Mouse (Mus musculus) C2C12 (cell line): ENCODE data around the gene Mybbp1a. TPM values are rescaled to one million over a fixed set of nuclear protein-coding genes. Genes with fewer than 3 reads are reported as not detected.

ENCODE experiments used
- H3K27me3 ChIP-seq: one replicate; pipeline ENCODE4 v1.6.1; 2011; ENCODE audit not compliant: control insufficient read depth, insufficient read depth, insufficient read length
- H3K36me3 ChIP-seq: one replicate; pipeline ENCODE4 v1.6.1; 2011; ENCODE audit not compliant: control insufficient read depth, insufficient read depth
- H3K4me3 ChIP-seq: one replicate; pipeline ENCODE4 v1.5.1; 2011; ENCODE audit warnings: mild to moderate bottlenecking, control low read depth; ENCODE audit not compliant: poor library complexity, insufficient read depth, severe bottlenecking
- H3K79me2 ChIP-seq: one replicate; pipeline ENCODE4 v1.6.1; 2011; ENCODE audit not compliant: control insufficient read depth, insufficient read depth
- H3K79me3 ChIP-seq: one replicate; pipeline ENCODE4 v1.6.1; 2011; ENCODE audit warnings: low read depth, control low read depth
- H3ac ChIP-seq: one replicate; pipeline ENCODE3; 2011; ENCODE audit warnings: low read depth; ENCODE audit not compliant: control insufficient read depth, insufficient read length
- CEBPB ChIP-seq: IDR thresholded peaks from one replicate; pipeline ENCODE4 v1.6.1; 2011; ENCODE audit warnings: low read depth, mild to moderate bottlenecking, control low read depth, moderate library complexity
- CTCF ChIP-seq: IDR thresholded peaks from one replicate; pipeline ENCODE4 v1.5.1; 2011; ENCODE audit not compliant: control insufficient read depth, insufficient read depth, insufficient read length
- FOSL1 ChIP-seq: IDR thresholded peaks from one replicate; pipeline ENCODE4 v1.8.0; 2011; ENCODE audit warnings: mild to moderate bottlenecking, low read length; ENCODE audit not compliant: poor library complexity, insufficient read depth, severe bottlenecking
- MAX ChIP-seq: IDR thresholded peaks from one replicate; pipeline ENCODE4 v1.6.1; 2011; ENCODE audit warnings: mild to moderate bottlenecking, control low read depth
- MYOD1 ChIP-seq: IDR thresholded peaks from one replicate; pipeline ENCODE4 v1.6.1; 2011; ENCODE audit warnings: low read depth; ENCODE audit not compliant: control insufficient read depth, insufficient read length
- MYOG ChIP-seq: IDR thresholded peaks from one replicate; pipeline ENCODE4 v1.6.1; 2011; ENCODE audit not compliant: control insufficient read depth, insufficient read length; ENCODE audit errors: extremely low read depth
- USF1 ChIP-seq: IDR thresholded peaks from one replicate; pipeline ENCODE4 v1.6.1; 2011; ENCODE audit warnings: low read depth, mild to moderate bottlenecking, control low read depth, moderate library complexity
- polyA plus RNA-seq: library from polyadenylated mRNA; unstranded; fragments of >200 nt; fragmentation: generic; extraction: Trizol; gene quantifications from one replicate; pipeline ENCODE4 v1.2.1, GENCODE M21; 2012; ENCODE audit warnings: missing spikeins

Mybbp1a gene
- polyA plus RNA-seq, 1 experiment = 230 TPM

- peaks cover 36% of the 10 kb centered on the region for H3K27me3 ChIP-seq
These were observed 46.0 kb downstream of the Mybbp1a start for GRCm38 (mm10) chr11:72487171-72487570.

GRCm38 (mm10) chr11:72487739-72488138 lies 46.6 kb downstream of the Mybbp1a start:
- H3K27me3 ChIP-seq = peaks cover 36% of the 10 kb centered on the region
- H3K4me3 ChIP-seq = no peak overlapping the region
- H3K79me3 ChIP-seq = no peaks in the 10 kb centered on the region
- no peak overlapping the region for H3ac ChIP-seq
- no peak for TF ChIP-seq FOSL1
- no peak for TF ChIP-seq CEBPB
- TF ChIP-seq MYOD1 = no peak
- no peak for TF ChIP-seq MYOG
- TF ChIP-seq USF1 = no peak
- no peak for TF ChIP-seq MAX
- TF ChIP-seq CTCF = no peak
- H3K36me3 ChIP-seq = no peaks in the 10 kb centered on the region
- H3K79me2 ChIP-seq = no peaks in the 10 kb centered on the region

More at GRCm38 (mm10) chr11:72487171-72487570, 46.0 kb downstream of the Mybbp1a start:
- Histone ChIP-seq H3K4me3 (no peak overlapping the region), H3ac (no peak overlapping the region), H3K36me3 (no peaks in the 10 kb centered on the region), H3K79me3 (no peaks in the 10 kb centered on the region), H3K79me2 (no peaks in the 10 kb centered on the region)
- TF ChIP-seq MYOD1 = no peak

- peak overlapping the region; percentile 5 for H3ac ChIP-seq
These were observed 47.7 kb downstream of the Mybbp1a start for GRCm38 (mm10) chr11:72488753-72489271.

DNA sequence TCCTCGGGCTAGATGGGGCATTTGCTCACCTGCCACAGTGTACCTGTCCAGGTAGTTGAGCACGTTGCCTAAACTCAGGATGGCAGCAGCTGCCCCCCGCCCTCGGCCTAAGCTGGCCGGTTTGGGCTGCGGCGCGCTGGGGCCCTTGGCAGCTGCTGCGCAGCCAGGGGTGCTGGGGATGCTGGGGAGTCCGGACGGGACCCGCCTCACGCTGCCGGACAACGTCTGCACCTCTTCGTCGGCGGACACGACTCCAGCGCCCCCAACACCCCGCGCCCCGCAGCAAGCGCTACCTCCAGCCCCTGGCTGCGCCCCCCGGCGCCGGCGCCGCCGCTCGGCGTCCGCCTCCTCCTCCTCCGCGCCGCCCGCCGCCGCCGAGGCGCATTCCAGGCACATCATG lies 48.2 kb downstream of the Mybbp1a start:
- TF ChIP-seq MYOG = no peak
- no peak for TF ChIP-seq USF1
- TF ChIP-seq FOSL1 = no peak
- TF ChIP-seq CTCF = no peak
- no peak for TF ChIP-seq MYOD1
- no peak for TF ChIP-seq MAX
- no peak for TF ChIP-seq CEBPB
- H3K27me3 ChIP-seq = peaks cover 36% of the 10 kb centered on the region
- H3K79me2 ChIP-seq = no peaks in the 10 kb centered on the region
- H3ac ChIP-seq = peak overlapping the region; percentile 14
- H3K36me3 ChIP-seq = no peaks in the 10 kb centered on the region
- H3K4me3 ChIP-seq = no peak overlapping the region
- H3K79me3 ChIP-seq = no peaks in the 10 kb centered on the region

More at GRCm38 (mm10) chr11:72488753-72489271, 47.7 kb downstream of the Mybbp1a start:
- Histone ChIP-seq H3K27me3 (peaks cover 36% of the 10 kb centered on the region), H3K4me3 (peak overlapping the region; percentile 11), H3K79me2 (no peaks in the 10 kb centered on the region), H3K79me3 (no peaks in the 10 kb centered on the region), H3K36me3 (no peaks in the 10 kb centered on the region)
- TF ChIP-seq MYOG = no peak
- TF ChIP-seq MAX = no peak
- no peak for TF ChIP-seq MYOD1
- no peak for TF ChIP-seq CTCF
- TF ChIP-seq CEBPB = no peak
- TF ChIP-seq USF1 = no peak
- no peak for TF ChIP-seq FOSL1

- Histone ChIP-seq H3K36me3 (no peaks in the 10 kb centered on the region), H3K4me3 (peak within 1 kb of the TSS; percentile 11), H3K79me3 (no peaks in the 10 kb centered on the region), H3K79me2 (no peaks in the 10 kb centered on the region), H3ac (peak within 1 kb of the TSS; percentile 14), H3K27me3 (peaks cover 32% of the 10 kb centered on the region)
- TF ChIP-seq USF1 (no peak), MYOD1 (no peak), MYOG (no peak), MAX (no peak), CTCF (peak; percentile 52), FOSL1 (no peak)
These were observed 48.7 kb downstream of the Mybbp1a start, which contains the start of gene Spns2 for GRCm38 (mm10) chr11:72489881-72490301. Gene Spns2 (minus strand): TSS chr11:72489904.

DNA sequence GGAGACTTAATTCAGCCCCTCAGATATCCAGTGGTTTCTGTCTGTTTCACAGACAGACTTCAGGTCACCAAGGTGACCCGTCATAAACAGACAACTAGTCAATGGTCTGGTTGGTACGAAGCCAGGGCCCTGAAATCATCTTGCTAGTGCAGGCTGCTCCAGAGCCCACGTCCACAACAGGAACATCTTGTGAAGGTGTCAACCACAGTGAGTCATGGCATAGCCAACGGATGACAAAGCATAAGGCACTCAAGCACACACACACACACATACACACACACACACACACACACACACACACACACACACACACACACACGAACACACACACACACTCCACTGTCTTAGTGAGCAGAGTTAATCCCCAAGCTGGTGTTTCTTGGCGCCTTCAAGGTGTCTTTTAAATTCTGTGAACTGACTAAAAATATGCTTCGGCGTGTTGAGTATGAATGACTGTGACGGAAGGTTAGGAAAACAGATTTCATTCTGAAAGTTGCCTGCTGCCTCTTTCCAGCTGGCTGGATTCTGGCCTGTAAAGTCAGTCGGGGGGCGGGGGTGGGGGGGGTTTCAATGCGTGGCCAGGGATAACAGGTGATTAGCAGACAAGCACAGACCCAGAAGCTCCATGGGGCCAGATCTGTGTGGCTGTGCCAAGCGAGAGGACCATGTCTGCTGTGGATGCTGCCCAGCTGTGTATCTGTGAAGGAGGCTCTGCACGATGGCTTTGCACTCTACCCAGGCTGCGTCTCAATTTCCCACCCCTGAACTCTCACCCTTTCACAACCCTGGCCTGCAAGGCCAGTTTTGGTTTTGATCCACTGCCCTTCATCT lies 50.2 kb downstream of the Mybbp1a start:
- peaks cover 20% of the 10 kb centered on the region for H3K27me3 ChIP-seq
- no peak overlapping the region for H3K4me3 ChIP-seq
- no peaks in the 10 kb centered on the region for H3K79me2 ChIP-seq
- H3K79me3 ChIP-seq = no peaks in the 10 kb centered on the region
- H3K36me3 ChIP-seq = no peaks in the 10 kb centered on the region
- no peak overlapping the region for H3ac ChIP-seq
- TF ChIP-seq USF1 = no peak
- no peak for TF ChIP-seq CTCF
- TF ChIP-seq MAX = no peak
- TF ChIP-seq MYOG = no peak
- TF ChIP-seq FOSL1 = peak; percentile 29
